Mouse (Mus musculus) E14TG2a.4 (cell line): Measurements from ENCODE around the gene Hoxd13.

ENCODE experiments used
- H3K27me3 ChIP-seq: 2 replicates; pipeline ENCODE4 v1.6.1; 2014; ENCODE audit warnings: low read length, control low read depth; ENCODE audit not compliant: insufficient read depth
- H3K36me3 ChIP-seq: 2 replicates; pipeline ENCODE4 v1.6.1; 2014; ENCODE audit warnings: low read length, control low read depth; ENCODE audit not compliant: insufficient read depth
- H3K4me1 ChIP-seq: replicated peaks from 2 replicates; pipeline ENCODE4 v1.6.1; 2014; ENCODE audit warnings: low read depth, low read length, control low read depth
- H3K4me3 ChIP-seq: replicated peaks from 2 replicates; pipeline ENCODE4 v1.5.1; 2014; ENCODE audit warnings: mild to moderate bottlenecking, low read length
- H3K9me3 ChIP-seq: 2 replicates; pipeline ENCODE4 v1.6.1; 2014; ENCODE audit warnings: low read length, control low read depth
- CTCF ChIP-seq: conservative IDR thresholded peaks from 2 replicates; pipeline ENCODE4 v1.5.1; 2014; ENCODE audit warnings: low read length
- NANOG ChIP-seq: IDR thresholded peaks from 2 replicates; pipeline ENCODE4 v1.6.1; 2014; ENCODE audit warnings: borderline replicate concordance, low read length, mixed read lengths
- POU5F1 ChIP-seq: IDR thresholded peaks from 2 replicates; pipeline ENCODE4 v1.6.1; 2014; ENCODE audit warnings: low read length, borderline replicate concordance

Gene Hoxd13

DNA sequence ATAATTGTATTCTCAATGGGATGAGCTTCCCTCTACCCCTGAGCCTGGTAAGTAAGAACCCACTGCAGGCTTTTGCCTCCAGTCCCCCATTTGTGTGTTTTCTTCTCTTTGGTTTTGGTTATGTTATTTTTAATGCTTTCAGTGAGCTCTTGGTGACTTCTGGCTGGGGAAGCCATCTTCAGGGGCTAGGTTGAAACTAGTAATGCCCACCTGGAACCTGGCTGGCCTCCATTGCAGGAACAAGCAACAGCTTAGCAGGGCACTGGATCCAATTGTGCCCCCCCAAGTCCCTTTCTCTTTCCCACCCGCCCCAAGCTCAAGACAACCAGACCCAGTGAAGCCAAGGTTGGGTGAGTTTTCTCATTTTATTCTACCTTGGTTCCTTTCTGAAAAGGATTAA, 27.3 kb downstream of the Hoxd13 start:
- peaks cover 97% of the 10 kb centered on the region for H3K27me3 ChIP-seq
- H3K36me3 ChIP-seq: no peaks in the 10 kb centered on the region
- TF ChIP-seq POU5F1 (no peak), NANOG (no peak), CTCF (no peak)
- peaks cover 50% of the 10 kb centered on the region for H3K4me1 ChIP-seq
- no peak overlapping the region for H3K4me3 ChIP-seq
- H3K9me3 ChIP-seq: no peaks in the 10 kb centered on the region

- Histone ChIP-seq H3K4me3 (no peak overlapping the region), H3K27me3 (peaks cover 100% of the 10 kb centered on the region)
Measured at GRCm38 (mm10) chr2:74695813-74696430, 27.8 kb downstream of the Hoxd13 start.

DNA sequence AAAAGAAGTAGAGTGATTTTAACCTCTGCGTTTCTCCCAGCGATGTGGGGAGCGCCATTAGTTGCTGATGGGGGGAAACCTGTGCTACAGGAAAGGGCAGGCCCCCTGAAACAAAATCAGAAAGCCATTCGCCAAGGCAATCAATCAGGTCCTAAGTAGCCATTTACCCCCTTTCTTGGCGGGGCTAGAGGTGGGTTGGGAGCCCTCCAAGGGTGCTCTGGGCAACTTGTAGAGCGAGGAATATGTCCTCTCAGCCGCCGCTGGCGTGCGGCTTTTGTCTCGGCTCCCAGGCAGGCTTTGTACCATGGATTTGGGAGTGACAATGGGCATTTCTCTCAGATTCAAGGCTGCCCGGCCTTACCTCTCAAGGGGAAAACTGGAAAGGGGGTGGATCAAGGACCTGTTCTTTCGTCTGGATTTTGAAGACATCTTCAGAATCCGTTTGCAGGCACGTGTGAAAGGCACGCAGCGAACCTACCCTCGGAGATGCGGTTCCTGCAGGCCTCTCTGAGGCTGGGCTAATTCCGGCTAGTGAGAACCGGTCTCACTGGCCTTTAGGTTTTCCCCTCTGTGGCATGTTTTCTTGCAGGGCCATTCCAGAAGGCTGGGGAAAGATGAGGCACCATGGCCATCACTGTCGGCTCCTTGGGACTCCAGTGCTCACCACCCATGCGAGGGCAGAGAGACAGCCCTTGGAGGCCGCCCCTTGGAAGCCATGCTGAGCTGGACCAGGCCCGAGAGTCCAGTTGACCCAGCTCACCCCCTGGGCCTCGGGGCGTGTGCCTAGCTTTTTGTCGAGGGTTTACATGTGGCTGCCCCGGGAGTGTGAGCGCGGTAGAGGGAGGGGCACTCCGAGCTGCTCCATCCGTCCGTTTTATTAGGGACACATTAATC, 28.6 kb downstream of the Hoxd13 start:
- H3K4me1 ChIP-seq: peaks cover 48% of the 10 kb centered on the region
- TF ChIP-seq POU5F1 (no peak), NANOG (no peak), CTCF (no peak)
- no peaks in the 10 kb centered on the region for H3K36me3 ChIP-seq
- H3K27me3 ChIP-seq: peaks cover 100% of the 10 kb centered on the region
- H3K9me3 ChIP-seq: no peaks in the 10 kb centered on the region
- no peak overlapping the region for H3K4me3 ChIP-seq

More at GRCm38 (mm10) chr2:74695813-74696430, 27.8 kb downstream of the Hoxd13 start:
- Histone ChIP-seq H3K9me3 (no peaks in the 10 kb centered on the region), H3K36me3 (no peaks in the 10 kb centered on the region), H3K4me1 (peaks cover 53% of the 10 kb centered on the region)
- no peak for TF ChIP-seq NANOG
- no peak for TF ChIP-seq CTCF
- no peak for TF ChIP-seq POU5F1

DNA sequence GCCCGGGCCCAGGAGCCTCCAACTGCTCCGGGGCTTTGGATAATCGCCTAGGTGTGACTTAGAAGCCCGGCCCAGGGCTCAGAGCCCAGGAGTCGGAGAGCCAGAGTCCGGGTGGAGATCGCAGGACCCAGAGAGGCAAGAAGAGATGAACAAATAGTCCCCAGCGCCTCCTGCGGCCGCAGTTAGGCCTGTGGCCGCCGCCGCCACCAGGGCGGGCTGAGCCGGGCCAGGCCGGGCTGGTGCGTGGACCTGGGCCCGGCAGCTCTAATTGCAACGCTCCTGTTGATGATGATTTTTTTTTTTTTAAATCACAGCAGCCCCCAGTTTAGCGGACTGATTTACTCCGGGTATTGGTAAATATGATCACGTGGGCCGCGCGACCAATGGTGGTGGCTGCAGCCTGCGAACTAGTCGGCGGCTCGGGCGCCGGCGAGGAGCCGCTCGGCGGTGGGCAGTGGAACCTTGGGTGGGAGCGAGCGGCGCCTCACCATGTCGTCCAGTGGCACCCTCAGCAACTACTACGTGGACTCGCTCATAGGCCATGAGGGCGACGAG, 29.5 kb downstream of the Hoxd13 start, which contains the start of gene Hoxd9:
Gene Hoxd9 (plus strand): TSS at position 161 of the 555 bp plus-strand sequence.
- TF ChIP-seq NANOG: no peak
- Histone ChIP-seq H3K9me3 (no peaks in the 10 kb centered on the region), H3K36me3 (no peaks in the 10 kb centered on the region), H3K4me3 (peak within 1 kb of the TSS; percentile 64), H3K27me3 (peaks cover 97% of the 10 kb centered on the region), H3K4me1 (peaks cover 38% of the 10 kb centered on the region)

- Histone ChIP-seq H3K9me3 (no peaks in the 10 kb centered on the region), H3K4me3 (peak overlapping the region; percentile 64), H3K27me3 (peaks cover 97% of the 10 kb centered on the region), H3K36me3 (no peaks in the 10 kb centered on the region), H3K4me1 (peaks cover 31% of the 10 kb centered on the region)
- TF ChIP-seq CTCF (no peak), POU5F1 (no peak), NANOG (no peak)
Measured at GRCm38 (mm10) chr2:74698201-74699052, 30.3 kb downstream of the Hoxd13 start.

GRCm38 (mm10) chr2:74699053-74699430, 30.9 kb downstream of the Hoxd13 start:
- Histone ChIP-seq H3K9me3 (no peaks in the 10 kb centered on the region), H3K36me3 (no peaks in the 10 kb centered on the region), H3K4me3 (peak overlapping the region; percentile 64; the same call in 1 of the 2 replicates), H3K4me1 (peaks cover 34% of the 10 kb centered on the region), H3K27me3 (peaks cover 97% of the 10 kb centered on the region)
- TF ChIP-seq CTCF: no peak
- TF ChIP-seq POU5F1: no peak
- TF ChIP-seq NANOG: no peak

DNA sequence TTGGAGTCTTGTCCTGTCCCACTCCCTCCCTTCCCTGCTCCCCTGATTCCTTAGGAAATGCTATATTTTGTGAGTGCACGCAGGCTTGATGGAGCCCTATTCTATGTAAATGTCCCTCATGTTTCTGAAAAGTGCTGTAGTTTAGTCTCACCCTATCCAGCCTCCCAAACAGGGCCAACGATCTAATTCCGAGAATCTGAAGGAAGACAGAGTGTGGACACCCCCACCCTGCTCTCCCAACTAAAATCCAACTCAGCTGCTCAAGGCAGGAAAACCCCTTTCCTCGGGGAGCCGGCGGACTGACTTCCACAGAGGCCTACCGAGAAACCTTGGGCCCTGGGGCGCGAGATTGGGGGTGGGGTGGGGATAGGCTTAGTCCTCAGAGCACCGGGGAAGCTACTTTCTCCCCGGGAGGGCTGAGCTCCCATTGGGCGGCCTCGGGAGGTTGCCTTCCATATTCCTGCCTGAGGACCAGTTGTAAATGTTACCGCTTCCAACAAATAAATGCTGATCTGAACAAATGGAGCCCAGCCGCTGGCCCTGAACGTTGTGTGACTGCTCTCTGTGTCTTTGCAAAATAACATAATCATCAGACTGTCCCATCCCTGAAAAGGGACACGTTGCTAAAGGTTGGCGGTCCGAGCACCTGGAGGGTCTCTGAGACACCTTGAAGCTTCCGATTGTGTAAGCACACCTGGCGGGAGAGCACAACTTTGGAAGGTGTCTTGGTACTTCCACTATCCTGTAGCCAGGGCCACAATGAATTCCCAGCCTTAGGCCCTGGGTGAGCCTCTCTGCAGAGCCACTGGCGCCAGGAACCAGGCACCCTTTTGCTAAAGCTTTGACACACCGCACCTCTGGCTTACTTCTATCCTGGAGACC, 31.8 kb downstream of the Hoxd13 start:
- no peak overlapping the region for H3K4me3 ChIP-seq
- peaks cover 40% of the 10 kb centered on the region for H3K4me1 ChIP-seq
- peaks cover 96% of the 10 kb centered on the region for H3K27me3 ChIP-seq
- H3K36me3 ChIP-seq: no peaks in the 10 kb centered on the region
- TF ChIP-seq POU5F1: no peak
- TF ChIP-seq CTCF: no peak
- no peak for TF ChIP-seq NANOG
- no peaks in the 10 kb centered on the region for H3K9me3 ChIP-seq
